Mouse (Mus musculus) MEL (cell line): ENCODE measurements around the gene Tlk1. TPM values are rescaled to one million over a fixed set of nuclear protein-coding genes. Genes with fewer than 3 reads are reported as not detected.

ENCODE experiments used
- DNase-seq: peaks from one replicate; pipeline ENCODE4 v3.0.0; 2011; ENCODE audit warnings: low read depth, low spot score
- H3K27ac ChIP-seq: 2 replicates; pipeline ENCODE4 v1.5.1; 2012; ENCODE audit warnings: low read depth, mild to moderate bottlenecking, control low read depth, low read length, moderate library complexity; ENCODE audit not compliant: control insufficient read depth
- H3K27me3 ChIP-seq, 2 experiments: fragments of 150-350 bp in 1 of 2; sonication (generic) in 1 of 2; 2 replicates each; pipeline ENCODE4 v1.6.1; 2012; ENCODE audit warnings: low read length in 2 of 2, mild to moderate bottlenecking in 2 of 2, improper control_type of control experiment in 1 of 2, moderate library complexity in 1 of 2; ENCODE audit not compliant: insufficient read depth in 2 of 2, control insufficient read depth in 1 of 2
- H3K36me3 ChIP-seq, 2 experiments: 2 replicates each; pipeline ENCODE4 v1.6.1; 2012 to 2014; ENCODE audit warnings: low read length in 2 of 2, improper control_type of control experiment in 1 of 2, inconsistent platforms in 1 of 2, mild to moderate bottlenecking in 1 of 2; ENCODE audit not compliant: insufficient read depth in 2 of 2, control insufficient read depth in 1 of 2
- H3K4me1 ChIP-seq, 2 experiments: fragments of 150-350 bp in 1 of 2; sonication (generic) in 1 of 2; 2 replicates each; pipeline ENCODE4 v1.6.1; 2012; ENCODE audit warnings: low read length in 2 of 2, improper control_type of control experiment in 1 of 2, mild to moderate bottlenecking in 1 of 2; ENCODE audit not compliant: insufficient read depth in 2 of 2, control insufficient read depth in 1 of 2
- H3K4me3 ChIP-seq, 2 experiments: fragments of 150-350 bp in 1 of 2; sonication (generic) in 1 of 2; 2 replicates each; pipeline ENCODE4 v1.5.1; 2012; ENCODE audit warnings: low read depth in 2 of 2, low read length in 2 of 2, mild to moderate bottlenecking in 2 of 2, moderate library complexity in 2 of 2, control low read depth in 1 of 2, improper control_type of control experiment in 1 of 2; ENCODE audit not compliant: control insufficient read depth in 1 of 2, insufficient read depth in 1 of 2
- H3K79me2 ChIP-seq: 2 replicates; pipeline ENCODE4 v1.6.1; 2012; ENCODE audit warnings: mild to moderate bottlenecking, low read length, moderate library complexity; ENCODE audit not compliant: control insufficient read depth, poor library complexity, insufficient read depth
- H3K9ac ChIP-seq: 2 replicates; pipeline ENCODE4 v1.6.1; 2012; ENCODE audit warnings: low read depth, mild to moderate bottlenecking, control low read depth, low read length, moderate library complexity; ENCODE audit not compliant: control insufficient read depth, poor library complexity, severe bottlenecking
- H3K9me3 ChIP-seq: fragments of 150-350 bp; sonication (generic); replicated peaks from 2 replicates; pipeline ENCODE4 v1.6.1; 2012; ENCODE audit warnings: mild to moderate bottlenecking, low read length, improper control_type of control experiment, moderate library complexity; ENCODE audit not compliant: insufficient read depth
- CHD2 ChIP-seq: IDR thresholded peaks from 2 replicates; pipeline ENCODE4 v1.6.1; 2011; ENCODE audit warnings: low read length, improper control_type of control experiment
- CTCF ChIP-seq, 3 experiments: IDR thresholded peaks in 2 of 3; conservative IDR thresholded peaks in 1 of 3; 2 replicates each; pipeline ENCODE4 v1.5.1; 2011 to 2012; ENCODE audit warnings: low read length in 3 of 3, low read depth in 2 of 3, mild to moderate bottlenecking in 2 of 3, improper control_type of control experiment in 1 of 3, inconsistent platforms in 1 of 3, mixed read lengths in 1 of 3, moderate library complexity in 1 of 3; ENCODE audit not compliant: control insufficient read depth in 1 of 3, insufficient read depth in 1 of 3, poor library complexity in 1 of 3, severe bottlenecking in 1 of 3
- E2F4 ChIP-seq: IDR thresholded peaks from 2 replicates; pipeline ENCODE4 v1.6.1; 2011; ENCODE audit warnings: low read depth, low read length, improper control_type of control experiment, borderline replicate concordance
- ELF1 ChIP-seq: IDR thresholded peaks from 2 replicates; pipeline ENCODE4 v1.6.1; 2014; ENCODE audit warnings: low read depth, mild to moderate bottlenecking, inconsistent platforms, low read length, improper control_type of control experiment, moderate library complexity
- EP300 ChIP-seq, 2 experiments: IDR thresholded peaks; 2 replicates each; pipeline ENCODE4 v1.6.1; 2011; ENCODE audit warnings: improper control_type of control experiment in 2 of 2, low read length in 2 of 2, low read depth in 1 of 2, mild to moderate bottlenecking in 1 of 2
- HCFC1 ChIP-seq: IDR thresholded peaks from 2 replicates; pipeline ENCODE4 v1.6.1; 2012; ENCODE audit warnings: low read depth, mild to moderate bottlenecking, inconsistent platforms, low read length, improper control_type of control experiment, moderate library complexity
- KAT2A ChIP-seq: conservative IDR thresholded peaks from 2 replicates; pipeline ENCODE4 v1.6.1; 2012; ENCODE audit warnings: low read depth, low read length, improper control_type of control experiment, inconsistent platforms
- MAFK ChIP-seq: IDR thresholded peaks from 2 replicates; pipeline ENCODE4 v1.6.1; 2011; ENCODE audit warnings: low read depth, mild to moderate bottlenecking, low read length, improper control_type of control experiment, borderline replicate concordance
- MAX ChIP-seq: IDR thresholded peaks from 2 replicates; pipeline ENCODE4 v1.6.1; 2011; ENCODE audit warnings: low read length, improper control_type of control experiment
- MAZ ChIP-seq: IDR thresholded peaks from 2 replicates; pipeline ENCODE4 v1.6.1; 2012; ENCODE audit warnings: low read depth, mild to moderate bottlenecking, inconsistent platforms, low read length, improper control_type of control experiment
- MEF2A ChIP-seq: IDR thresholded peaks from 2 replicates; pipeline ENCODE4 v1.6.1; 2014; ENCODE audit warnings: low read depth, mild to moderate bottlenecking, inconsistent platforms, low read length, improper control_type of control experiment; ENCODE audit not compliant: poor library complexity, insufficient replicate concordance, severe bottlenecking; ENCODE audit errors: extremely low read depth
- MYC ChIP-seq: IDR thresholded peaks from 2 replicates; pipeline ENCODE4 v1.6.1; 2011; ENCODE audit warnings: low read depth, mild to moderate bottlenecking, low read length, improper control_type of control experiment, moderate library complexity
- NELFE ChIP-seq: IDR thresholded peaks from 2 replicates; pipeline ENCODE4 v1.6.1; 2011; ENCODE audit warnings: low read depth, low read length, improper control_type of control experiment
- NRF1 ChIP-seq: IDR thresholded peaks from 2 replicates; pipeline ENCODE4 v1.6.1; 2014; ENCODE audit warnings: low read depth, mild to moderate bottlenecking, inconsistent platforms, low read length, improper control_type of control experiment, moderate library complexity; ENCODE audit not compliant: poor library complexity, insufficient read depth, severe bottlenecking
- POLR2A ChIP-seq, 2 experiments: IDR thresholded peaks; 2 replicates each; pipeline ENCODE4 v1.6.1; 2011 to 2012; ENCODE audit warnings: low read length in 2 of 2, mild to moderate bottlenecking in 2 of 2, control low read depth in 1 of 2, improper control_type of control experiment in 1 of 2, low read depth in 1 of 2, moderate library complexity in 1 of 2; ENCODE audit not compliant: control insufficient read depth in 1 of 2, insufficient read depth in 1 of 2, poor library complexity in 1 of 2
- POLR2AphosphoS5 ChIP-seq: IDR thresholded peaks from 2 replicates; pipeline ENCODE4 v1.6.1; 2012; ENCODE audit warnings: low read depth, borderline replicate concordance, mild to moderate bottlenecking, inconsistent platforms, low read length, moderate library complexity, mixed read lengths
- RAD21 ChIP-seq: IDR thresholded peaks from 2 replicates; pipeline ENCODE4 v1.6.1; 2011; ENCODE audit warnings: mild to moderate bottlenecking, low read depth, low read length, improper control_type of control experiment
- RCOR1 ChIP-seq: IDR thresholded peaks from 2 replicates; pipeline ENCODE4 v1.6.1; 2012; ENCODE audit warnings: low read depth, mild to moderate bottlenecking, inconsistent platforms, low read length, improper control_type of control experiment
- SIN3A ChIP-seq: IDR thresholded peaks from 2 replicates; pipeline ENCODE4 v1.6.1; 2012; ENCODE audit warnings: low read length, improper control_type of control experiment, inconsistent platforms
- TAL1 ChIP-seq: IDR thresholded peaks from 2 replicates; pipeline ENCODE4 v1.6.1; 2012; ENCODE audit warnings: mild to moderate bottlenecking, inconsistent platforms, low read length, moderate library complexity, mixed read lengths
- UBTF ChIP-seq: IDR thresholded peaks from 2 replicates; pipeline ENCODE4 v1.6.1; 2012; ENCODE audit warnings: low read depth, mild to moderate bottlenecking, inconsistent platforms, low read length, improper control_type of control experiment, moderate library complexity, borderline replicate concordance; ENCODE audit not compliant: insufficient read depth
- USF2 ChIP-seq, 2 experiments: IDR thresholded peaks; 2 replicates each; pipeline ENCODE4 v1.6.1; 2011 to 2012; ENCODE audit warnings: improper control_type of control experiment in 2 of 2, low read length in 2 of 2, borderline replicate concordance in 1 of 2, inconsistent platforms in 1 of 2, low read depth in 1 of 2, mild to moderate bottlenecking in 1 of 2; ENCODE audit not compliant: insufficient read depth in 1 of 2
- ZKSCAN1 ChIP-seq: IDR thresholded peaks from 2 replicates; pipeline ENCODE4 v1.6.1; 2012; ENCODE audit warnings: low read depth, mild to moderate bottlenecking, inconsistent platforms, low read length, improper control_type of control experiment, moderate library complexity
- ZMIZ1 ChIP-seq: IDR thresholded peaks from 2 replicates; pipeline ENCODE4 v1.6.1; 2012; ENCODE audit warnings: low read depth, mild to moderate bottlenecking, inconsistent platforms, low read length, improper control_type of control experiment, moderate library complexity
- ZNF384 ChIP-seq: IDR thresholded peaks from 2 replicates; pipeline ENCODE4 v1.6.1; 2012; ENCODE audit warnings: low read depth, mild to moderate bottlenecking, inconsistent platforms, low read length, improper control_type of control experiment
- polyA plus RNA-seq, 2 experiments: library from polyadenylated mRNA; stranded (reverse) in 1 of 2; unstranded in 1 of 2; fragments of >175 nt in 1 of 2; fragments of >200 nt in 1 of 2; gene quantifications; 2 replicates each; pipeline versions ENCODE4 v1.2.1 to v1.2.4; 2012; ENCODE audit warnings: low replicate concordance in 2 of 2, low read depth in 1 of 2; ENCODE audit not compliant: insufficient read length in 2 of 2, insufficient read depth in 1 of 2, missing spikeins in 1 of 2
- total RNA-seq: library from RNA; depleted of rRNA; stranded (reverse); fragments of 300-350 nt; gene quantifications from 2 replicates; pipeline ENCODE4 v1.2.3, GENCODE M21; 2012

Tlk1 gene
- total and polyA plus RNA-seq, 3 experiments = 20.5 to 57.0 (median 56.6) TPM

DNA sequence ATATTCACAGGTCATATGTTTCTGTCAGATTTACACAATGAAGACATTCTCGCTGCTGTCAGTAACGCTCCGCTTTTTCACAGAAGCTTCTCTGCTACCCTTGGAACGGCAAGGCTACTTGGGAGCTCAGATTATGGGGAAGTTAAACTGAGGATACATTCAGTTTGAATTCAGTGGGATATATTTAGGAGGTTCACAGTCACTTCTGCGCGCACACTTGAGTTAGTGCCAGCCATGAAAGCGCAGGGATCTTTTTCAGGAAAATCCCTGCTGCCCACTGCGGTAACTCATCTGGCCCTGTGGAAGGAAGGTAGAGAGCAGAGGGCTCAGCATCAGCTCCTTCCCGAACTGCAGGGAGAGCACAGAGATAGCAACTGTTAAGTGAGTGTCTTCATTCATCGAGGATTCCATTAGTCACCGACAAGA is 27.3 kb upstream of the Tlk1 start:
- Histone ChIP-seq H3K36me3 (peaks cover 0 to 3% of the 10 kb centered on the region in 2 experiments; a peak in 2 of 4 replicates), H3K4me1 (peaks cover 4 to 8% of the 10 kb centered on the region in 2 experiments; a peak in 3 of 4 replicates), H3K79me2 (no peaks in the 10 kb centered on the region), H3K9ac (no peak overlapping the region), H3K27me3 (no peaks in the 10 kb centered on the region), H3K27ac (no peak overlapping the region), H3K4me3 (no peak overlapping the region), H3K9me3 (no peaks in the 10 kb centered on the region)
- no peak for DNase-seq
- no peak for TF ChIP-seq ZKSCAN1
- TF ChIP-seq UBTF = no peak
- TF ChIP-seq HCFC1 = no peak
- no peak for TF ChIP-seq NELFE
- no peak for TF ChIP-seq MAX
- TF ChIP-seq CTCF (IDR thresholded peaks at IDR 0.05 in 2 of 3, conservative IDR thresholded peaks at IDR 0.05 in 1 of 3; ENCODE audit: control insufficient read depth in 1 of 3, insufficient read depth in 1 of 3, low read depth in 2 of 3, low read length in 3 of 3, poor library complexity in 1 of 3, severe bottlenecking in 1 of 3) = no peak
- TF ChIP-seq E2F4 = no peak
- TF ChIP-seq POLR2AphosphoS5 = no peak
- no peak for TF ChIP-seq MAFK
- no peak for TF ChIP-seq USF2 (IDR thresholded peaks at IDR 0.05; ENCODE audit: borderline replicate concordance in 1 of 2, insufficient read depth in 1 of 2, low read depth in 1 of 2, low read length in 2 of 2)
- no peak for TF ChIP-seq MEF2A
- TF ChIP-seq ZNF384 = no peak
- TF ChIP-seq KAT2A = no peak
- TF ChIP-seq MYC = no peak
- TF ChIP-seq NRF1 = no peak

DNA sequence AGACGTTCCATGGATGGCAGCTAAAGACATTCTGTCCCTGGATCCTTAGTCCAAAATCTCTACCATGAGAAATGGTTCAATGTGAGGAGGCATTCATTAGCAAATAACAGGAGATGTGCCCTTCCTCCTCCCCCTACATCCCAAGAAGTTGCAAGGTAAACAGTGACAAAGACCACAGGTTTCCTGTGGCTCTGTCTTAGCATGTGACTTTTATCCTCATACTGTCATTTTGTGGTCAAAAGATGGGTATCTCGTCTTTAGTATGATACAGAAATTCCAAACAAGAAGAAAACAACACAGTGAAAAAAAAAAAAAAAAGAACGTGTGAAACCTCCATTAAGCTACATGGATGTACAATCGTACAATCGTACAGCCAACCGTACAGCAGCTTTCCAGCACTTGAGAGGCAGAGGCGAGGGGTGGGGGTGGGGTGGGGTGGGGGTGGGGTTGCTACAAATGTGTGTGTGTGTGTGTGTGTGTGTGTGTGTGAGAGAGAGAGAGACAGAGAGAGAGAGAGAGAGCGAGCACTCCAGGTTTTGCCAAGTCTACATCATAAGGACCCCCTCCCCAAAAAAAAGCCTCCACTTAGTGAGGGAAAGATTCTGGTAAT is 26.8 kb upstream of the Tlk1 start:
- H3K27me3 ChIP-seq = no peaks in the 10 kb centered on the region
- H3K9ac ChIP-seq = no peak overlapping the region
- TF ChIP-seq MEF2A (no peak), ZMIZ1 (no peak), MAZ (no peak), TAL1 (no peak), RAD21 (no peak), CHD2 (no peak), POLR2AphosphoS5 (no peak), RCOR1 (no peak), EP300 (IDR thresholded peaks at IDR 0.05; ENCODE audit: low read depth in 1 of 2, low read length in 2 of 2) (no peak), ELF1 (no peak), E2F4 (no peak), SIN3A (no peak), CTCF (IDR thresholded peaks at IDR 0.05 in 2 of 3, conservative IDR thresholded peaks at IDR 0.05 in 1 of 3; ENCODE audit: control insufficient read depth in 1 of 3, insufficient read depth in 1 of 3, low read depth in 2 of 3, low read length in 3 of 3, poor library complexity in 1 of 3, severe bottlenecking in 1 of 3) (no peak), NELFE (no peak), USF2 (IDR thresholded peaks at IDR 0.05; ENCODE audit: borderline replicate concordance in 1 of 2, insufficient read depth in 1 of 2, low read depth in 1 of 2, low read length in 2 of 2) (no peak), MYC (no peak), POLR2A (IDR thresholded peaks at IDR 0.05; ENCODE audit: control insufficient read depth in 1 of 2, insufficient read depth in 1 of 2, low read depth in 1 of 2, low read length in 2 of 2, poor library complexity in 1 of 2) (no peak)
- no peaks in the 10 kb centered on the region for H3K79me2 ChIP-seq
- H3K36me3 ChIP-seq = peaks cover 0 to 3% of the 10 kb centered on the region in 2 experiments; a peak in 2 of 4 replicates
- no peaks in the 10 kb centered on the region for H3K9me3 ChIP-seq
- H3K27ac ChIP-seq = no peak overlapping the region
- H3K4me1 ChIP-seq = peaks cover 4 to 8% of the 10 kb centered on the region in 2 experiments; a peak in 3 of 4 replicates
- no peak overlapping the region for H3K4me3 ChIP-seq
- no peak for DNase-seq
